Mouse (Mus musculus) E14TG2a.4 (cell line): ENCODE results near the gene Retreg3.

Experiments
- H3K27me3 ChIP-seq: 2 replicates; pipeline ENCODE4 v1.6.1; 2014; ENCODE audit warnings: low read length, control low read depth; ENCODE audit not compliant: insufficient read depth
- H3K36me3 ChIP-seq: 2 replicates; pipeline ENCODE4 v1.6.1; 2014; ENCODE audit warnings: low read length, control low read depth; ENCODE audit not compliant: insufficient read depth
- H3K4me1 ChIP-seq: replicated peaks from 2 replicates; pipeline ENCODE4 v1.6.1; 2014; ENCODE audit warnings: low read depth, low read length, control low read depth
- H3K4me3 ChIP-seq: replicated peaks from 2 replicates; pipeline ENCODE4 v1.5.1; 2014; ENCODE audit warnings: mild to moderate bottlenecking, low read length
- H3K9me3 ChIP-seq: 2 replicates; pipeline ENCODE4 v1.6.1; 2014; ENCODE audit warnings: low read length, control low read depth
- CTCF ChIP-seq: conservative IDR thresholded peaks from 2 replicates; pipeline ENCODE4 v1.5.1; 2014; ENCODE audit warnings: low read length
- NANOG ChIP-seq: IDR thresholded peaks from 2 replicates; pipeline ENCODE4 v1.6.1; 2014; ENCODE audit warnings: borderline replicate concordance, low read length, mixed read lengths
- POU5F1 ChIP-seq: IDR thresholded peaks from 2 replicates; pipeline ENCODE4 v1.6.1; 2014; ENCODE audit warnings: low read length, borderline replicate concordance

The Retreg3 gene

DNA sequence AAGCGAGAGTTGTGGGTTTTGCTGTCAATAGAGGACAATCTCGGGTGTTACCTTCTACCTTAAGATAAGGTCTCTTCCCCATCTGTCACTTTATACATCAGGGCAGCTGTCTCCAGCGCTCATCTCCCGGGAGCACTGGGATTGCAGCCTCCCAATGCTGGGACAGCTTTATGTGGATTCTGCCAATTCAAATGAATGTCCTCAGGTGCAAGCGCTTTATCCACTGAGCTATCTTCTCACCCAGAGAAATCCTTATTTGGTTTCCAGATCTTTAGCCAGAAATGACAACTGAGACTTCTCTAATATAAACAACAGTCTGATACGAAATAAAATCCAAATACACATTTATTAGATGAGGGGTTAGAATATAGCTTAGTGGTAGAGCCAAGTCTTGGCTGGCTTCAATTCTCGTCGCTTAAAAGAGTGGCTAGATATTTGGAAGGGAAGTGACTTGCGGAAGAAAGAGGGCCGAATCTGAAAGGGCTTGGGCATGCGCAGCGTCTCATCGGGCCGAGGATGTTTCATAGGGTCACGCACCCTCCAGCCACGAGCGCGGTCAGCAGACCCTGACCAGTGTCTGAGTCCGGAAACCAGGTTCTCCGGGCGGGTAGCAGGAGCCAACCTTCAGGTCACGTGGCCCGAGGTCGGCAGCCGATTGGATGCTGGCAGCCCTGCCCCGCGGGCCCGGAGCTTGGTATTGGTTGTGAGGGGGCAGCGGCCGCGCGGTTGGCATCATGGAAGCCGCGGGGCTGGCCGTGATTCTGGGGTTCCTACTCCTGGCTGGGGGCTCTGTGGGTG lies 50.1 kb downstream of the Retreg3 start, which contains the start of gene Naglu:
Naglu (plus strand) TSS at position 622 of the 798 bp plus-strand sequence.
- no peaks in the 10 kb centered on the region for H3K36me3 ChIP-seq
- peaks cover 64% of the 10 kb centered on the region for H3K27me3 ChIP-seq
- TF ChIP-seq POU5F1 (no peak), NANOG (no peak), CTCF (no peak)
- no peaks in the 10 kb centered on the region for H3K9me3 ChIP-seq
- H3K4me3 ChIP-seq: peak within 1 kb of the TSS; percentile 92
- peaks cover 34% of the 10 kb centered on the region for H3K4me1 ChIP-seq

DNA sequence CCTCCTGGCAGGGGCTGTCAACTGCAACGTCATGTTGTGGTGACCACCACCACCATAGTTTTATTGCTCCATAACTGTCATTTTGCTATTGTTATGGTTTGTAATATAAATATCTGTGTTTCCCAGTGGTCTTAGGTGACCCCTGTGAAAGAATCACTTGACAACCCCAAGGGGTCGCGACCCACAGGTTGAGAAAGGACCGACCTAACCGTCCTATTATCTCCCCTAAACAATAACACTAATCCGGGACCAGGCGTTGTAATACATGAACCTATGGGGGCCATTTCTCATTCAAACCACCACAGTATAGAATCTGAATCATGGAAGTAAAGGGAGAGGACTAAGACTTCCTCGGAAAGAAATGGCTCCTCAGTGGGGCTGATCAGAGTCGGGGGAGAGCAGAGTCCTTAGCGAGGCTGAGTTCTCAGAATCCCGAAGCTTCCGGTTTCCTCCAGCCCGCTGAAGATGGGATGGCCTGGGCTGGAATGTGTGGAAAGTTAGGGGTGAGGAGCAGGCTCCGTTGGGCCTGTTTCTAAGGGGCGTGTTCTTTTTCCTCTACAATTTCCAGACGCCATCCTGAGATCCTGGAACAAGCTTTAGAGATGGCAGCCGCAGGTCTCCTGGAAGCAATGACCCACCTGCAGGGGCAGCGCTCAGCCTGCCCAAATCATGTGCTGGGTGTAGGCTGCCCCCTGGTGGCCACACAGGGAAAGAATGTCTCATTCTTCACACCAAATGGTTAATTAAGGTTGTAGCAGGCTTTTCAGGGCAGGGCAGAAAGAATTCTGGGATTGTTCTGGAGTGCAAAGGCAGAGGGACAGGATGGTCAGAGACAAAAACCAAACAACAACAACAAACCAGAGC lies 52.9 kb downstream of the Retreg3 start:
- peak overlapping the region; percentile 67 for H3K4me3 ChIP-seq

DNA sequence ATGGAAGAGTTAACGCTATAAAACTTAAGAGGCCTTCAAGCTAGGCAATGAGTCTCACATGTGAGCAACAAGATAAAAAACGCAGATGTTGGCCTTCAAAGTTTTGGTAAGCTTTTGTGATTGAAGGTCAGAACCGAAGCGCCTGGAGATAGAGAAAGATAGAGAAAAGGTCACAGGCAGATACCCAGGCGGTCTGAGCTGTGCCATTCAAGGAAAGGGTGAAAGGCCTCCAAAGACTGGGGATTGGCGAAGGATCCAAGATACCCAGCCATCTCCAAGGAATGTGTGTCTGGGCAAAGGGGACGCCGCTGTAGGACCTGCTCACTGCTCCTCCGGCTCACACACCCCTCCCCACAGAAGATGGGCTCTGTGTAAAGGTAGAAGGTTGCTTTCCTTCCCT lies 54.7 kb downstream of the Retreg3 start:
- Histone ChIP-seq H3K27me3 (peaks cover 21% of the 10 kb centered on the region), H3K4me1 (peaks cover 58% of the 10 kb centered on the region), H3K9me3 (no peaks in the 10 kb centered on the region), H3K36me3 (peaks cover 6% of the 10 kb centered on the region; the same call in 1 of the 2 replicates), H3K4me3 (no peak overlapping the region)
- TF ChIP-seq CTCF (no peak), NANOG (no peak), POU5F1 (no peak)

More for the DNA sequence above, 52.9 kb downstream of the Retreg3 start:
- Histone ChIP-seq H3K9me3 (no peaks in the 10 kb centered on the region), H3K36me3 (peaks cover 6% of the 10 kb centered on the region; the same call in 1 of the 2 replicates), H3K27me3 (peaks cover 38% of the 10 kb centered on the region), H3K4me1 (peaks cover 53% of the 10 kb centered on the region)
- TF ChIP-seq NANOG (no peak), CTCF (peak; percentile 69)

DNA sequence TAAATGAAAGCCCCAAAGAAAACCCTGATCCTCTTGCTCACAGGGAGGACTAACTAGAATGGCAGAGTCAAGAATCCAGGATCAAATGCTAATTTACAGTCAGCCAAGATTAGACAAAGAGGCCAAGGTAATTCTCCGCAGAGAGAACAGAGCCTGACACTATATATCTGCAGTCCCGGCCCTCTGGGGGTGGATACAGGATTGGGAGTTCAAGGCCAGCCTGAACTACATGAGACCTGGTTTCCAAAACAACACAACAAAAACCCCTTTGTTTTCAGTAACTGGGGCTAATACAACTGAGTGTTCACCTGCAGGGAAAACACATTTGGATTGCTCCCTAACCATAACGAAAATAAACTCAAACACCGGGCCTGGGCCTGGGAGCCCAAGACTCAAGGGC lies 55.2 kb downstream of the Retreg3 start:
- TF ChIP-seq CTCF: no peak
- peak; percentile 24; the same call in 1 of the 2 replicates for TF ChIP-seq NANOG
- peaks cover 6% of the 10 kb centered on the region; the same call in 1 of the 2 replicates for H3K36me3 ChIP-seq
- H3K4me3 ChIP-seq: no peak overlapping the region
- H3K9me3 ChIP-seq: no peaks in the 10 kb centered on the region
- peaks cover 18% of the 10 kb centered on the region for H3K27me3 ChIP-seq
- H3K4me1 ChIP-seq: peaks cover 64% of the 10 kb centered on the region

DNA sequence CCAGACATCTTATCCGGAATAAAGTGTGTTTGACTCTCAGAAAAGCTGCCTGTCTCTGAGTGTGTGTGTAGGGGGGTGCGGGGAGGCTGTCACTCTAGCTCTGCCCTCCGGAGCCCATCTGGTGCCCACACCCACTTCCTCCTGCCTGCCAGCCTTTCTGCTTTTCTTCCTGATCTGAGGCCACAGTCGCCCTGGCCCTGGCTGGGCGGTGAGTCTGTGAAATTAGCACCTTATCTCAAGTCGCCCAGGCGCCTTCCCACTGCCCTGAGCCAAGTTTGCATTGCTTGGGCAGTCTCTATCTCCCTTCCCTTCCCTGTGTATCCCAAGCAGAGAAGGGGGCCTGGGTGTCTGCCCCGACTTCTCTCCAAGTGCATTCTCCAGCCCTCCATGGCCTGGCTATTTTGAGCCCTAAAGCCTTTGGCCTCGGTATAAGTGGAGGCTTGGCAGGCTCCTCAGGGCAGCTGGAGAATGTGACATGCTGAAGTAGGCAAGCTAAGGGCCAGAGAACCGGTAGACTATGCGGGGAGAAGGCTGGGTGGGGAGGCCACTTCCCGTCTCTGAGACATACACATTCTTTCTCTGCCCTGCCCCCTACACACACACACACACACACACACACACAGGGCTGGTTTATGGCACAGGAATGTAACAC lies 55.9 kb downstream of the Retreg3 start:
- peaks cover 6% of the 10 kb centered on the region; the same call in 1 of the 2 replicates for H3K36me3 ChIP-seq
- no peaks in the 10 kb centered on the region for H3K9me3 ChIP-seq
- TF ChIP-seq POU5F1: no peak
- no peak for TF ChIP-seq CTCF
- no peak for TF ChIP-seq NANOG
- peaks cover 12% of the 10 kb centered on the region for H3K27me3 ChIP-seq
- H3K4me1 ChIP-seq: peaks cover 70% of the 10 kb centered on the region
- H3K4me3 ChIP-seq: peak overlapping the region; percentile 63

DNA sequence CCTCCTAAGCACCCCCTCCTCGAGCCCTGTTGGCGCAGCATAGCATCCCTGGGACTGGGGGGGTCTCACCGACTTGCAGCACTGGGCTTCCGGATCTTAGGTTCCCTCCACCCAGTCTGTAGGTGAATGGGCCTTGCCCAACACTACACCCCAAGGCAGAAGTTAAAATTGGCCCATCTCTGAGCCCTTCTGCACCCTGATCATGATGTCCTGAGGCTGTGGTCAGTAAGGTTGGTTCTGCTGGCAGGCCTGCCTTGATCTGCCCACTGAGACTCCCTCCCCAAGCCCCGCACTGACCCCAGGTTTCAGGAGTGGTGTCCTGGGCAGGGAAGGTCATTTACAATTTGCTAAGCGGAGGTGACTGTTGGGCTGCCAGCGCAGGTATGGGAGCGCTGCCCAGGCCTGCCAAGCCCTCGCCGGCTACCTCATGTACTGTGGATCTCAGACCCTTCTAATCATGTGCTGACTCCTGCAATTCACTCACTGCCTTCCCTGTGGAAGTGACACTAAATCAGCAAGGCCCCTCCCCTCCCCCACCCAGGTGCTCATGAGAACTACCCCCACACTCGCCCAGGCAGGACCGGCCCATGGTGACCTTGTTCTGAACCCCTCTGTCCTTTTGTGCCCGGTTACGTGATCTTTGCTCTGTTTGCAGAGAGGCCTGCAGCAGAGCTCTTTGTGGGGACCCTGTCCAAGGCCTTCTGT lies 56.6 kb downstream of the Retreg3 start:
- H3K27me3 ChIP-seq: peaks cover 7% of the 10 kb centered on the region
- peaks cover 6% of the 10 kb centered on the region; the same call in 1 of the 2 replicates for H3K36me3 ChIP-seq
- H3K9me3 ChIP-seq: no peaks in the 10 kb centered on the region
- TF ChIP-seq NANOG (no peak), CTCF (no peak), POU5F1 (no peak)
- H3K4me1 ChIP-seq: peaks cover 77% of the 10 kb centered on the region
- H3K4me3 ChIP-seq: peak overlapping the region; percentile 63

DNA sequence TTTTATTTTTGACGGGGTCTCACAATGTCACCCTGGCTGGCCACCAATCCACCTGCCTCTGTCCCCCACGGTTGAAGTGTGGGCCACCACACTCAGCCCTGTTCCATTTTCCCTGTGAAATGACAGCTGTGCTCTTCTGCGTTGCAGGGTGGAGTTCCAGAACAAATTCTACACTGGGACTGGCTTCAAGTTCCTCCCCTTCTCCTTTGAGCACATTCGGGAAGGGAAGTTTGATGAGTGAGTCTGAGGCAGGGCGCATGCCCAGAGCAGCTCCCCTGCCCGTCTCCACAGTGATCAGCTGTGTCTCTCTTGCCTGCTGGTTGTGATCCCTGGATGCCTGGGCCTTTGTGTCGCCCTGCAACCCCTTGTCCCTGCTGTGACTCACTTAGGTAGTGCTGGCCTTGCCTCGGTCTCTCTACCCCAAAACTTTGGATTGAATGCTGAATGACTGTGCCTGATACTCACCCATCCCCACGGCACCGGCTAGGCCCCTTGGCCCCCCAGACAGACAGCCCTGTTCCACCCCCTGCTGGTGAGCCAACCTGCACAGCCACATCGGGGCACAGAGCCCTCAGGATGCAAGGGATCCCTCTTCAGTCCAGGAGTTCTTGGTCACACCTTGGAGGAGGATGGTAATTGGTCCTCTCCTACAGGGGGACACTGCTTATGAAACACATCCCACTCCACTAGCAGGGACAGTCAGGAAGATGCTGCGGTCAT lies 57.4 kb downstream of the Retreg3 start:
- TF ChIP-seq CTCF: no peak
- no peak for TF ChIP-seq NANOG
- no peak for TF ChIP-seq POU5F1
- peaks cover 84% of the 10 kb centered on the region for H3K4me1 ChIP-seq
- peak overlapping the region; percentile 63; the same call in 1 of the 2 replicates for H3K4me3 ChIP-seq
- no peaks in the 10 kb centered on the region for H3K9me3 ChIP-seq
- H3K36me3 ChIP-seq: peaks cover 6% of the 10 kb centered on the region; the same call in 1 of the 2 replicates
- H3K27me3 ChIP-seq: 0 out of 2 replicates have a peak, but pooled peaks cover 5% of the 10 kb centered on the region
